In the genomic region with DNA sequence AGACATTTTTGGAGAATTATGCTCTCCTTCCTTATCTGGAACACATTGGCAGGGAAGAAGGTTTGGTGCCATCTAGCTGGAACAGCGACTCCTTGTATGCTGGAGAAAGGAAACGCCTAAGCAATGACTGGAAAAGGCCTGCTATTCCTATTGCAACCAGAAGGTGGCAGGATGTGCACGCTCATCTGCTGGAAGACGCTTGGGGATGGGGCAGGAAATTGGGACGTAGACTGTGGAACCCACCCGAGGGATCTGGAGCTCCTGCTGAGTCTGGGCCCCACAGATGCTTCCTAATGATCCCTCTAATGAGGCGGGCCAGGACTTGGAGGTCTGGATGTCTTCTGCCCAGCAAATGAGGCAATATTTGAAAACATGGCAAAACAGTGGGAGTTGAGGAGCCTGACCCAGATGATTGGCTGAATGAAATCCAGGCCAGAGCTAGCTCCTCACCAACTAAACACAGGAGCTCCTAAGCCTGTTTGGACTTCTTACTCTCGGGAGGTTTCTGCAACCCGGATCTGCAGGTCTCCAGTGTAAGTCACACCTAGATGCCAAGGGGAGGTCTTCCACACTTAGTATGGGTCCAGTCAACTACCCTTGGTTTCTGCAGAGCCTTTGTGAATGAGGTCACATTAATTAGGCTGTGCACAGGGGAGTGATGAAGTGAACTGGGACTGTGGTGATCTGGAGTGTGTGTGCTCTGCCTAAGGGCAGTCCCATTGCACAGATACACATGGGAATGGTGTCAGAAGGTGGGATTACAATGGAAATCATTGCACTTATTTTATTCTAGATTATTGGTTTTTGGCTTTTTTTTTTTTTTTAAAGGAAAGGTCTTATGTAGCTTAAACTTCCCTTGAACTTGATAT, we compare ENCODE assay signal across 8 mouse cellular contexts. TPM values are rescaled to one million over a fixed set of nuclear protein-coding genes. Genes with fewer than 3 reads are reported as not detected.
A peak's percentile ranks its signal among the peaks of the same experiment; 100 is the strongest.
DNase-seq lines count a peak whose midpoint lies in the region; ATAC-seq lines count a peak whose summit lies in the region.

No protein-coding gene starts in this region.

- WGBS in limb, embryonic 11.5 days = 2% methylated on average over 9 of the region's 9 CpGs
- WGBS in midbrain, embryonic 16.5 days = 7% methylated on average over 9 of the region's 9 CpGs
- 4% methylated on average over 9 of the region's 9 CpGs for WGBS in stomach, embryonic 16.5 days

- peak; percentile 70; the same call in 1 of the 2 replicates for ATAC-seq in limb, embryonic 11.5 days (ENCODE audit: insufficient number of reproducible peaks, low FRiP score, low TSS enrichment, low read depth)
- ATAC-seq in midbrain, embryonic 16.5 days = peak; percentile 82
- ATAC-seq in stomach, embryonic 16.5 days (ENCODE audit: insufficient read depth, low FRiP score) = 0 out of 2 replicates have a peak, but pooled peaks have one; percentile 40

- H3K4me2 ChIP-seq in limb, embryonic 11.5 days (ENCODE audit: low read depth, severe bottlenecking) = no peak overlapping the region
- H3K4me2 ChIP-seq in midbrain, embryonic 16.5 days (ENCODE audit: low read length) = peak overlapping the region; percentile 43
- H3K4me2 ChIP-seq in stomach, embryonic 16.5 days (ENCODE audit: low read depth, low read length) = no peak overlapping the region

- no peak overlapping the region for H3K27ac ChIP-seq in limb, embryonic 11.5 days (replicated peaks; ENCODE audit: low read depth, low read length)
- H3K27ac ChIP-seq in midbrain, embryonic 16.5 days (ENCODE audit: low read length) = no peak overlapping the region
- H3K27ac ChIP-seq in stomach, embryonic 16.5 days (ENCODE audit: low read length) = no peak overlapping the region

- no peaks in the 10 kb centered on the region for H3K27me3 ChIP-seq in limb, embryonic 11.5 days (ENCODE audit: control insufficient read depth, insufficient read depth, low read length)
- no peaks in the 10 kb centered on the region for H3K27me3 ChIP-seq in midbrain, embryonic 16.5 days (ENCODE audit: control insufficient read depth, insufficient read depth, low read depth, low read length)
- no peaks in the 10 kb centered on the region for H3K27me3 ChIP-seq in stomach, embryonic 16.5 days (ENCODE audit: control insufficient read depth, insufficient read depth, low read length)

- H3K36me3 ChIP-seq in limb, embryonic 11.5 days (ENCODE audit: control insufficient read depth, insufficient read depth, low read length) = no peaks in the 10 kb centered on the region
- no peaks in the 10 kb centered on the region for H3K36me3 ChIP-seq in midbrain, embryonic 16.5 days (ENCODE audit: control insufficient read depth, insufficient read depth, low read length)
- no peaks in the 10 kb centered on the region for H3K36me3 ChIP-seq in stomach, embryonic 16.5 days (ENCODE audit: control insufficient read depth, insufficient read depth, low read length)

- no peak overlapping the region for H3K9ac ChIP-seq in limb, embryonic 11.5 days (ENCODE audit: low read length)
- peak overlapping the region; percentile 35; the same call in 1 of the 2 replicates for H3K9ac ChIP-seq in midbrain, embryonic 16.5 days (ENCODE audit: low read depth, low read length)
- no peak overlapping the region for H3K9ac ChIP-seq in stomach, embryonic 16.5 days (ENCODE audit: low read length)

- no peak overlapping the region for H3K4me3 ChIP-seq in limb, embryonic 11.5 days (ENCODE audit: low read depth, low read length)
- peak overlapping the region; percentile 13; the same call in 1 of the 2 replicates for H3K4me3 ChIP-seq in midbrain, embryonic 16.5 days (ENCODE audit: low read depth, low read length)
- no peak overlapping the region for H3K4me3 ChIP-seq in stomach, embryonic 16.5 days (replicated peaks; ENCODE audit: low read length)

- no peaks in the 10 kb centered on the region for H3K4me1 ChIP-seq in limb, embryonic 11.5 days (ENCODE audit: control insufficient read depth, insufficient read depth, low read length)
- H3K4me1 ChIP-seq in midbrain, embryonic 16.5 days (ENCODE audit: control insufficient read depth, insufficient read depth, low read length) = no peaks in the 10 kb centered on the region
- no peaks in the 10 kb centered on the region for H3K4me1 ChIP-seq in stomach, embryonic 16.5 days (ENCODE audit: control insufficient read depth, insufficient read depth, low read length)

- DNase-seq in ovary, adult 18-20 months (ENCODE audit: low spot score) = peak; percentile 45
- no peak for DNase-seq in ovary, postnatal 10 days (ENCODE audit: low spot score)
- DNase-seq in cerebellum, postnatal 10 days = peak; percentile 89 to 91
- DNase-seq in frontal cortex, postnatal 10 days (ENCODE audit: low spot score in 2 of 2) = peak; percentile 47 to 78
- peak; percentile 41 to 62 for DNase-seq in kidney, adult 8-10 months
- DNase-seq in limb, embryonic 11.5 days (ENCODE audit: low spot score) = peak; percentile 85

- no peaks in the 10 kb centered on the region for H3K9me3 ChIP-seq in limb, embryonic 11.5 days (ENCODE audit: control insufficient read depth, low read length)
- H3K9me3 ChIP-seq in midbrain, embryonic 16.5 days (replicated peaks; ENCODE audit: control insufficient read depth, low read length, poor library complexity, severe bottlenecking) = no peaks in the 10 kb centered on the region
- no peaks in the 10 kb centered on the region for H3K9me3 ChIP-seq in stomach, embryonic 16.5 days (replicated peaks; ENCODE audit: control insufficient read depth, low read length)

RNA-seq across cellular contexts. Expression of a gene that starts 49.6 kb away (rescaled TPM):
- polyA plus RNA-seq in limb, embryonic 11.5 days (2014; fragmentation: Nextera tagmentation; extraction: Ambion mirVana) = 260 and 269 TPM in 2 replicates
- polyA plus RNA-seq in midbrain, embryonic 16.5 days (2015; fragmentation: Nextera tagmentation; extraction: Ambion mirVana) = 92.4 and 103 TPM in 2 replicates
- polyA plus RNA-seq in stomach, embryonic 16.5 days (2015; fragmentation: Nextera tagmentation; extraction: Ambion mirVana) = 130 and 142 TPM in 2 replicates

RNA-seq across cellular contexts. Expression of a gene that starts 58.0 kb away (rescaled TPM):
- 234 and 240 TPM in 2 replicates for polyA plus RNA-seq in limb, embryonic 11.5 days (2014; fragmentation: Nextera tagmentation; extraction: Ambion mirVana)
- 196 and 215 TPM in 2 replicates for polyA plus RNA-seq in midbrain, embryonic 16.5 days (2015; fragmentation: Nextera tagmentation; extraction: Ambion mirVana)
- polyA plus RNA-seq in stomach, embryonic 16.5 days (2015; fragmentation: Nextera tagmentation; extraction: Ambion mirVana) = 421 and 424 TPM in 2 replicates
